Mouse (Mus musculus): ENCODE results near the gene Ift57. TPM values are rescaled to one million over a fixed set of nuclear protein-coding genes. Genes with fewer than 3 reads are reported as not detected.
A peak's percentile ranks its signal among the peaks of the same experiment; 100 is the strongest.

The Ift57 gene
- total and polyA plus RNA-seq, 3 experiments: 6.1 to 35.9 (median 32.3) TPM

DNA sequence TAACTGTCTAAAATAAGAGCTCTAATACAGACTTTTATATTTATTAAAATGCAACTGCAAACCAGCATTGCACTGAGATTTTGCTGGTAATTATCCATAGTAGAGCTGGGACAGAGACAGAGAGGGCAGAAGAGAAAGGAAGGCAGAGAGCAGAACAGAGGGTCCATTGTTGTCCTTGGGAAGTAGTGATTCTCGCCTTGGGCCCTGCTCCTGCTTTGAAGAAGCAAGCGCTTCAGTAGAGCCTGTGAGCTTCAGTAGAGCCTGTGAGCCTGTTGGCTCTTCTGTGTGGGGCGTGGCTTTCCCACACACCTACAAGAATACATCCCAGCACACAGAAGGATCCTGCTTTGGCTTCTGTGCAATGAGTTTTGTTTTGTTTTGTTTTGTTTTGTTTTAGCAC lies 54.3 kb downstream of the Ift57 start:
- DNase-seq: no peak

DNA sequence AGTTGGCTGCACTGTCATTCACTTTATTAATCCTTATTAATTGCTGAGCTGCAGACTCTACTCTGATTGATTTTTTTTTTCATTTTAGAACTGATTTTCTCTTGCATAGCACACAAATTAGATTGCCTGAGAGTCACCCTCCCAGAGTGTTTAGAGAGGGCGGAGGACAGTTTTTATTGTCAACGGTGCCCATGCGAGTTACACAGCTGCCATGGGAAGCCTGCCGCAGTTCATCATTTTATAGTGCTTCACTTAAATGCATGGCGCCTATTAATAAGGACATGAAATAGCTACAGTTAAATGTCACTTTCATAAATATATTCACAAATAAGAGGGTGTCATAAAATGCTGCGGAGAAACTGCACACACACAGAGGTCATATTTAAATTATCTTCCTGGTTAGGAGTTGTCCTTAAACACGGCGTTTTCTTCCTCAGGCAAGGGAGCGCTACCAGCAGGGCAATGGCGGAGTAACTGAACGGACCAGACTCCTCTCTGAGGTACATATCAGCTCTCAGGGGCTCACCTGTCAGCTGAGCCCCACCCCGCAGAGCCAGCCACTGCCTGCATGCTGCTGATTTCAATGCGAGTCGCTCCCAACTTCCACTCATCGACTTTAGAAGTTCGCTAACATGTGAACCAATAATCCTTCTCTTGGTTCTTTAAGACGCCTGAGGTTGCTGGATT lies 61.6 kb downstream of the Ift57 start:
- DNase-seq: no peak

DNA sequence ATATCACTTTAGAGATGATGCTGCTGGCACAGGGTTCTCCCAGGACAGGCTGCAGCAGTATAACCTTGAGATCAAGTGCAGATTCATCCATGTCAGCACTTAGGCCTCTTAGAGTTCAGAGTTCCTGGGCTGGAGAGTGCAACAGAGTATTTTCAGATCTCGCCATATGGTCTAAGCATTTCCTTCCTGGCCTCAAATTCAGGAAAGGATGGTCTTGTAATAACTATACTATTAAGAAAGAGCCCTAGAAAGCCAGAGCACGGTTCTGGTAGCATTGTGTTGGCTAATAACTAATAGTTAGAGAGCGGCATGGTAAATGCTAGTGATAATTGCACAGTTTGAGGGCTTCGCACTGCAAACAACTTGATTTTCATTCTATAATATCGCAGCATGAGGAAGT lies 62.9 kb downstream of the Ift57 start:
- no peak for DNase-seq

DNA sequence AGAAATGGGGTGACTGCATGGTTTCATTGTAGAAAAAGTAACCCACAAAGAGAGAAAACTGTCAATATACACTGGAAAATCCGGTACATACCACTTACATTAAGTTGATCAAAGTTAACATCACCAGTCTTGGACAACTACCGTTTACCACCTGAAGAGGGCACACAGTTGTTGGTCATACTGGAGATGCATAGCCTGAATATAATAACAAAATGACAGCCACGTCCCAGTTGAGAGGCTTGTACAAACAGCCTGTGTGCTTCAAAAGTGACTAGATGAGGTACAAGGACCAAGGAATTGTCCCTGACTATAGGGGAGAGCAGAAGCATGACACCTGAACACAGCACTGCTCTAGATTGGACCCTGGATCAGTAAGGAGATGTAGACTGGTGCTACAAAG lies 67.3 kb downstream of the Ift57 start:
- DNase-seq: peak; percentile 38

DNA sequence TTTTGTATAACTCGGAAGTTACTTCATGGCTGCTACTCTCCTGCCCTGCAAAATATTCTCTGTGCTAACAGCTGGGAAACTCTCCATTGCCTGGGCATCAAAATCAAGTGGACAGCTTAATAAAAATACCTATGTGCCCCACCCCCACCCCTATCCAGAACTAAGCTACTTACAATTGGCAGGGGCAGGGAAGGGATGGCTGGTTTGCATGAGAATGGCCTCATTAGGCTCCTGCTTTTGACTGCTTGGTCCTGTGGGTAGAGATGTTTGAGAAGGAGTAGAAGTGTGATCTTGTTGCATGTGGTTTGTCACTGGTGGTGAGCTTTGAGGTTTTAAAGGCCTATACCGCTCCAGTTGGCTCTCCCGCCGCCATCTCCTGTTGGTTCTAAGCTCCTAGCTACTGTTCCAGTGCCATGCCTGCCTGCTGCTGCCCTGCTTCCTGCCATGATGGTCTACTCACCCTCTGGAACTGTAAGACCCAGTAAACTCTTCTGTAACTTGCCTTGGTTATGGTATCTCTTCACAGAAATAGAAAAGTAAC lies 69.5 kb downstream of the Ift57 start:
- no peak for DNase-seq

DNA sequence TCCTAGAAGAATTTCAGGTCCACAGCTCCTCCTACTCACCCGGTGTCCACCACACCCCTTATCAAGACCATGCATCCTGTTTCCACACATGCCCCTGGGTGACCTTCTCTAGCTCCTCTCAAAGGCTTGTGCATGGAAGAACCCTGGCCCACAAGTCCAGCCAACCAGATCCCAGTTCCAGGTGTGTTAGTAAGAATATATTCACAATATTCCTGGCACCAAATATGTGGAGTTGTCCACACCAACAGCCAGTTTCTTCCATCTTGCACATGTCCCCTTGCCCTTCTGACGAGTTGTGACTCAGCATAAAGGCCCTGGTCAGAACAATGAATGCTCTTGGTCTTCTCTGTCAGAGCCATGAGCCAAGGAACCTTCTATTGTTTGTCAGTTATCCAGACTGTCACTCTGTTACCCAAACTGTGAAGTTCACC lies 70.8 kb downstream of the Ift57 start:
- DNase-seq: peak; percentile 19

DNA sequence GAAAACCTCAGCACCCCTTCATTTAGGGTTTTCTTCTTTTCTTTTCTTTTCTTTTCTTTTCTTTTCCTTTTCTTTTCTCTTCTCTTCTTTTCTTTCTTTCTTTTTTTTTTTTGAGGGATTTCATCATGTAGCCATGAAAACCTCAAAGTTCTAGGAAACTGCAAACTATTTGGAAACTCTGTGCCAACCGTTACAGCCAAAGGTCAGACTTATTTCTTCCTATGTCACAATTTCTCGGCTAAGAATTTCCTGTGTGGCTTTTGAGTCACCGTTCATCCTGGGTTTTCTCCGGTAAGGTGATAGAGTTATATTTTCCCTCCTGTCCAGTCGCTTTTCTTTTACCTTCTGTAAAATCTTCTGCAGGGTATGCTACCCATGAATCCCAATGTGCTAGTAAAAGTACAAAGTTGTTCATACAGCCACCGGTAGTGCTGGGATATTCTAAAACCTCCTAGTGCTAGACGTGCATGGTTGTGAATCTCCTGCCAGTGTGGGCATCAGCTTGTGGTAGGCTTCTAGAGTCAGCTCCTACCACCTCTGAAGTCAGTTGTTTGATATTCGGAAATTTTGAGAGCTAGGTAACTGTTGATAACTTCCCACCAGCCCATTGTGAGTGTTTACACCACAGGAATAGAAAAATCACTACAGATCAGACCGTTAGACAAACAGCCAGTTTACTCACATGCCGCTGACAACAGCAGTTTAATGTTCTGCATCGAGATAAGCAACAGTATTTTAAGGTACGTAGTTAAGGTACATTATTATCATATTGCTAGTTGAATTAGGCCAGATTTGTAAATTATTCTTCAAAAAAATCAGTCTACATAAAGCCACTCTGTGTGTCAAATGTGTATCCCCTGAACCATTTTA lies 71.5 kb downstream of the Ift57 start:
- peak; percentile 17 for DNase-seq

DNA sequence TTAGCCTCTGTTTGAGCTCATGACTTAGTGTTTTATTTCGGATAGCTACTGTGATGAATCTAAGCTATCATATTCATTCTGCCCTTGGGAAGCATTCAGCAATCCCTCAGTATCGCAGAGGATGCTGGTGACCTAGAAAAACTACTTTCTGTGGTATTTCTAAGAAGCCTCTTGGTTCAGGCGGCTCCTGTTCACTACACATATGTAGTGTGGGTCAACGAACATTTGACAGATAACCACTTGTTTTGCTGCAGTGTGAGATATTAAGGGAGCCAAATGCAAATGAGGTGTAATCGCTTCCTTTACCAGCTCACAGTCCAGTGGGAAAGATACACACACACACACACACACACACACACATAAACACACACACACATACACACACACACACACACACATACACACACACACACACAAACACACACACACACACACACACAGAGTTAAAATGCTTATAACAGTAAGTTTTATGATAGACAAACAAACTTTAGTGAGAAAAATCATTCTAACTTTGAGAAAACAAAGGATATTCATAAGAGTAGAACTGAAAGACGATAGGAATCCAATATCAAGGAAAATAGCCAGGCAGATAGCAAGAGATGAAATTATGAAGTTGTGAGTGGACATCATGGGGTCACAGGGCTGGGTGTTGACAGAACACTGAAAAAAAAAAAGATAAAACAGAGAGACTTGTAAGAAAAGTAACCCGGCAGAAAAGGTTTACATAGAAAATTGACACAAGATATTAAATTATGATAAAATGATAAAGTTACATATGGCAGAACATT lies 72.8 kb downstream of the Ift57 start:
- no peak for DNase-seq

DNA sequence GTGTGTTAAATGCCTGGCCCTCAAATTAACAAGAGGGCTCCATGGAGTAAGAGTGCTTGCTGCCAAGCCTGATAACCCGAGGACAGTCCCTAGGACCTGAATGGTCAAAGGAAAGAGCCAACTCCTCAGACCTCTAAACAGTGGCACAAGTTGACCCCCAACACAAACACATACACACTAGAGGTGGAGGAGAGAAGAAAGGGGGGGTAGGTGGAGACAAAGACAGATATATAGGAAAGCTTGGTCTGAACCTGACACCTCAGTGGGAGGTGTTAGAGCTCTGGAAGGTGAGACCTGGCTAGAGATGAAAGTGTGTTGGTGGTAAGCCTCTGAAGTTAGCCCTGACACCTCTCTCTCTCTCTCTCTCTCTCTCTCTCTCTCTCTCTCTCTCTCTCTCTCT lies 73.5 kb downstream of the Ift57 start:
- DNase-seq: no peak

DNA sequence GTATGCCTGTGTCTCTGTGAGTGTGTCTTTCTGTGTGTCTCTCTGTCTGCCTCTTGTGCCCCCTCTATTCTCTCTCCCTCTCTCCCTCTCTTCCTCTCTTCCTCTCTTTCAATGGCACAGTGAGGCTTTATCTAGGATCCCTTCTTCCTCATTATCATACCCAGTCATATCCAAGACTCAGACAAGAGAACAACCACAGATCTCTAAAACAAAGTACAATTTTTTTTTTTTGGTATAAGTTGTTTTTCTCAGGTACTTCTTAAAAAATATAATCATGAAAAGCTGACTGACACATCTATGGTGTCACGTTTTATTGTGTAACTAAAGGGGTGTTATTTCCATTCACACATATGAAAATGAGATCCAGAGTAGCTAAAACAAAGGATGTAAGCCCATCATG lies 74.0 kb downstream of the Ift57 start:
- DNase-seq: no peak

DNA sequence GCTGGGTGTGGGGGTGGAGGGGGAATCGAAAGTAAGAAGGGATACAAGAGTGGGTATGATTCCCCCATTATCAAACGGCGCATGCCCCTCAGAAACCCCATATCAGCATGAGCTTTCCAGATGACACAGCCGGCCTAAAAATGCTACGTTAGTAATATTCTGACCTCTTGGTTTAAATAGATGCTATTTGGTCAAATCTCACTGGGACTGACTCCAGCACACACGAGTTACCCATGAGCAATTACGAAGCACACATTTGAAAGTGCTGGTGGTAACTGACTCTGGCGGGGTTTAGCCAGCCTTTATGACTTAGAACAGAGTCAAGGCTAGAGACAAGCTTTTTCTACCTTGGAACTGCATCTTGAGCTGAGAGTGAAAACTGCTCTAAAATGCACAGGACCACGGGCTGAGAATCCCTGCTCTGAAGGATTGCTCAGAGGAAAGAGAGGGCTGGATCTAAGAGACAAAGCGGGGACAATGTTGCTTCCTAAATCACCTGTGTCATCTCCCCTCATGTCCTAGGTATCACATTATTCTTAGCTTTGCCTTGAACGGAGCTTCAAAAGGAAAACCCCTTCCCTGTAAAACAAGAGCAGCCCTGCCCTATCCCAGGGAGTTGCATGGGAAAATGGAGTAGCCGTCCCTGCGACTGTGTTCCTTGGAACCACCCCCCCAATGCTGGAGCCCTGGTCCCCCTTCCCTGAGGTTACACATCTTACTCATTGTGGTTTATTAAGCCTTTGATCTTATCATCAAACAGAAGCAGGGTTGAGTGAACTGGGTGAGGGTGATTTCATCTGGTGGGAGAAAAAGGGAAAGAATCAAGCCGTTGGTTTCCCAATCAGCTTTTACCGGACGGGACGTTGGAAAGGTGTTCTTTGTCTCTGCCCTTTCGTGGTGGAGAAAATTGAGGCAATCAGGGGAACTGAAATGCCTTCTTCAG lies 75.3 kb downstream of the Ift57 start:
- no peak for DNase-seq

DNA sequence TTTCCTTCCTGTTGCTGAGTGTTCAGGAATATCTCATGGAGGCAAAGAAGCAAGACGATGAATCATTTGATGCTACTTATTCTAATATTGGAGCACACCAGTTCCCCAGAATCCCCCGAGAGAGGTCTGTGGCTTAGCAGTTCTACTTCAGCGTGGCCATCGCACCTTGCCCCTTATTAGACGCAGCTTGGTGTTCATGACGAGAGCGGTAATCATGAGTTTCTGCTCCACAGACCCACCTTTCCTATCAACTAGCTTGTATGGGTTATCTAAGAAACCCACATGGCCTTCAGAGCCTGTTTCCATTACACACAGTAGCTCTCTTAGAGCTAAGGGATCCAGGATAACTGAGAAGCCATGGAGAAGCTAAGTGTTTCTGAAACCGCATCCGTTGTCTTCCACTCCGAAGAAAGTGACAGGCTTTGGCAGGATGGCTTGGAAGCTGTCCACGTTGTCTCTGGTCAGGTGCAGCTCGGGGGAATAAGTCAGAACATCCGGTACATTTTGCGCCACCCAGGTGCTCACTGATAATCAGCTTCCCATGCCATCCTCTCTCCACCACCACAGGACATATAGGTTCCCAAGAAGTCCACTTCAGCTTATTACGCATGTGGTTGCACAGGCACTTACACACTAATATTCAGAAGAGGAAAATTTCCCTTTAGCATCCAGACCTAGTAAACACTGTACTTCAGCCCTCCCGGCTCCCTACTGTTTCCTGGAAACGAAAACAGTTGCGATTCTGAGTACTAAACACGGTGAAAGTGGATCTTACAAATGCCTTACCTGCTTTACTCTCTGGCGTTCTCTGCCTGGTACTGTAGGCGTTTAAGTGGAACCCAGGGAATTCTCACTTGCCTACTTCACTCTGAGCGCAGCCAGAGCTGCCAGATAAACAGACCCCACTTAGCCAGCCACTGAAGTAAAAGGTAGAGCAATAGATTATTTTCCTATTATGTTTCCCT lies 76.3 kb downstream of the Ift57 start:
- DNase-seq: no peak

DNA sequence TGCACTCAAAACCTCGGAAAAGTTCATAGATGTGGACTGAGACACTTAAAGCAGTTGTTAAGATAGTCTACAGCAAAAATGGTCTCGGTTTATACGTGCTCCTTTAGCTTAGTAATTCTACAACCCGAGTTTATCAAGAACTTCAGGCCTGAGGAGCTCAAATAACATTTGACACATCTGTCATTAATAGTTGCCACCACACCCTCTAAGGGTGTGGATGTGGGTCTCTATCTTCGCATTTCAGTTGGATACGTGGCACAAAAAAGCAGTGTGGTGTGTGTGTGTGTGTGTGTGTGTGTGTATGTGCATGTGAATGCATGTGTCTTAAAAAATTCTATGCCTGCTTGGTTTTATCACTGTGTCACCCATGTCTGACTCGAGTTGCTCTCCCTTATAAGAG lies 77.9 kb downstream of the Ift57 start:
- no peak for DNase-seq

DNA sequence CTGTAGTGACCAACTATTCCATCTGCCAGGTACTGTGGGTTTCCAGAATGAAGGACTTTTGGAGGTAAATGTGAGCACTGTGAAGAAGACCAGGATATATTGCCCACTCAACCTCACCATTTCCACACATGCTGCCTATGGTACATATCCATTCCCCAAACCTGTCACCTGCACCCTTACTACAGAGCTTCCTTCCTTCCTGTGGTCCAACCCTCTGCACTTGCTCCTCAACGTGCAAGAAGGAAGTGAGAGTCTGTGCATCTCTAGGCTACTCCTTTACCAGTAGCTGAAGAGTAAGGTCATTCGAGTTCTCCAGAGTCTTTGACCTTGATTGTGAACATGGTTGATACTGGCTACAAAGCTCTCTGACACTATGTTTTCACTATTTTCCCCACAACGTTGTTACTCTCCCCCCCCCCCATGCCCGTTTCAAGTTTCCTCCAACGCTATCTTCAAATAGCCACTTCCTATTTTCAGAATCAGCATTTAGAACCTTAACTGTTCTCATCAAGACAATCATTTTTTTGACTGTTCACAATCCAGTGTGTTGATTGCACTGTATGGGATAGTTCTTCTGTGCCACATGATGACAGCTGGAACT lies 82.6 kb downstream of the Ift57 start:
- DNase-seq: no peak

DNA sequence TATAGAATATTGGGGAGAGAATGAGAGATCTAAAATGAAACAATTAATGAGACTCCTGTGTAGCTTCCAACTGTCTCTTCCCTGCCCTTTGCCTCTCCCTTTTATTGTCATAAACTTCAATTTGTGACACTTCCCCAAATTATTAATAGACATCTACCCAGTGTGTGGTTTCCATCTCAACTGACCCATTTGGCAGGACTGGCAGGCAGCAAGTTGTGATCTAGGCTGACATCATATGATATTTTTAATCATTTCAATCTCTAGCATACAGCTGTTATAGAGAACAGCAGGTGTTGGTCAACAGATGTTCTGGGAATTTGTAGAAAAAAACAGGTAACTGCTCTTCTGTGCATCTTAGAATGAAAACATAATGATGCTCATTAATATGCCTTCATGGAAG lies 84.3 kb downstream of the Ift57 start:
- no peak for DNase-seq

DNA sequence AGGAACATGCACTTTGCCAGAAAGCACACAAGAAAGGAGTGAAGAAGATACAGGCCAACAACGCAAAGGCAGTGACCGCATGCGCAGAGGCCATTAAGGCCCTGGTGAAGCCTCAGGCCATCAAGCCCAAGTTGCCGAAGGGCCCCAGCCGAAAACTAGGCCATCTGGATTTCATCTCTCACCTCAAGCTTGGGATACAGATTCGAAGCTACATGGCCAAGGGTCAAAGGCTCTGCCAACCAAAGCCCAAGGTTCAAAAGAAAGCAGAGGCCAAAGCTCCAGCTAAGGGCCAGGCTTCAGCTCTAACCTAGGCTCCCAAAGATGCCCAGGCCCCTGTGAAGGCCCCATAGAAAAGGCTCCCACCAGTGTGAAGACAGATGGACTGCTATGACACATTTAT lies 87.1 kb downstream of the Ift57 start:
- DNase-seq: no peak

DNA sequence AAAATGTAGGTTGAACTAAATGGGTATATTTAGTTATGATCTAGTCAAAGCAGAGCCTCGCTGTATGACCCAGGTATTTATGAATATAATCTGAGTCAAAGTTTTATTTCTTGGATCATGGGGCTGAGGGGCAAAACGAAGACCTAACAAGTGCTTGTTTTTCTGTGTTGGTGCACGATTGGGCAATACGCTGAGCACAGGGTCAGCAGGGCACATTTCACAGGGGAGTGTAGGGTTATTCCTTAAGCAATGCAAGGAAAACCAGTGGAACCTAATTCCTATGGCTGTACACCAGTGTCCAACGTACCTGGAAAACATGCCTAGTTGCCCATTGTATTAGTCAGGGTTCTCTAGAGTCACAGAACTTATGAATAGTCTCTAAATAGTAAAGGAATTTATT lies 88.7 kb downstream of the Ift57 start:
- DNase-seq: no peak

DNA sequence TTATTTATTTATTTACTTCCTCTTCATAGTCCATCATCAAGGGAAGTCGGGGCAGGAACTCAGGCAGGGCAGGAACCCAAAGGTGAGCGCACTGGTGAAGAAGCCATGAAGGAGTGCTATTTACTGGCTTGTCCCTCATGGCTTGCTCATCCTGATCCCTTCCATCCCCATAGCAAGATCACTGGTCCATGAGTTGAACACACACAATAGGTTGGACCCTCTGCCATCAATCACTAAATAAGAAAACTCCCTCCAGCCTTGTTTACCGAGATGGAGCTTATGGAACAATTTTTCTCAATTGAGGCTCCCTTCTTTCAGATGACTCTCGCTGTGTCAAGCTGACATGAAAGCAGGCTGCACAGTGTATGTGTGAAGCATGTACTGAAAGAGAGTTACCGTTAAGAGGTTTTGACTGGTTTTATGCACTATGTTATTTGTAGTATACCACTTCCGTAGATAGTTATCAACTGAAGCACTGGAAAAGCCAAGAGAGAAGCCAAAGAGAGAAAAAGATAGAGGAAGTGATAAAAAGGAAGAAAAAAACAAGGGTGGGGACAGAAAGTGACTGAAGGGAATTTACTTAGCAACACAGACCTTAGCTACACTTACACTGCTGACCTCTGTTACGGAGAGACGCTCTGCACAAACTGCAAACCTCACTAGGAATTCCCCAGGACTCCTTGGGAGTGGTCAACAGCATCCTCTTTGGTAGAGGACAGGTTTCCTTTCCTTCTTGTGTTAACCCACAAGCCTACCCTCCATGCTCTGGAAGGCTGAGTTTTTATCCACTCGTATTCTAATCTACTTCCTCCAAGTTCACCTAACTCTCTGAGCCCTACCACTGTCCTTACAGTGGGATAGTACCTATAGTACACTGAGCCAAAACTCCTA lies 91.8 kb downstream of the Ift57 start:
- DNase-seq: no peak

DNA sequence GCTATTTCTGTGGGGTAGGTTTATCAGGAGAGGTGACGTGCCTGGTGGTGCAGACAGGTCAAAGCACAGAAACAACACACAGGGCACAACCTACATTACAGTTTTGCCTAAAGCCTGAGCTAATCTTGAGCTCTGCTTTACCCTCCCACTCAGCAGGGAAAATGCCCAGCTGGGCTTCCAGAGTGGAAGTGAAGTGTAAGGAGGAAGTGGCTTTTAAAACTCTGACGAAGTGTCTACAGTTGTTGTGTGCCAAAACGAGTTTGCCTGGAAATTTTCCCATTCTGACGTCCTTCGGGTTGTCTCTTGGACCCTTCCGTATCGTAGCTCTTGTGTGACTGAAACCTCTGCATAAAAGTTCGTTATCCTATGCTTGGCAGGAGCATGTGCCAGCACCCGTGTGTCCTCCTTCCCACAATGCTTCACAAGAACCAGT lies 93.4 kb downstream of the Ift57 start:
- DNase-seq: peak; percentile 30

All from adrenal gland, adult 2 months (tissue).